Mouse (Mus musculus) heart, adult 9 months (tissue): Measurements from ENCODE around the gene Gm7137.
"Not testable (repeated sequence)": the region's sequence is repeated elsewhere in the genome, so short reads cannot be mapped to it uniquely, and the experiment has no call there.

ENCODE experiments used
- DNase-seq, 2 experiments: peaks; one replicate each; pipeline ENCODE4 v3.0.0; 2022; ENCODE audit warnings: low spot score in 2 of 2

The Gm7137 gene

GRCm38 (mm10) chr10:77752312-77752711 is 35.7 kb downstream of the Gm7137 start:
- not testable (repeated sequence) for DNase-seq

- DNase-seq: not testable (repeated sequence)
Measured at GRCm38 (mm10) chr10:77751254-77751653, 36.7 kb downstream of the Gm7137 start, which contains the start of gene Gm9736. TSS of gene Gm9736 (minus strand) at chr10:77751354.

DNA sequence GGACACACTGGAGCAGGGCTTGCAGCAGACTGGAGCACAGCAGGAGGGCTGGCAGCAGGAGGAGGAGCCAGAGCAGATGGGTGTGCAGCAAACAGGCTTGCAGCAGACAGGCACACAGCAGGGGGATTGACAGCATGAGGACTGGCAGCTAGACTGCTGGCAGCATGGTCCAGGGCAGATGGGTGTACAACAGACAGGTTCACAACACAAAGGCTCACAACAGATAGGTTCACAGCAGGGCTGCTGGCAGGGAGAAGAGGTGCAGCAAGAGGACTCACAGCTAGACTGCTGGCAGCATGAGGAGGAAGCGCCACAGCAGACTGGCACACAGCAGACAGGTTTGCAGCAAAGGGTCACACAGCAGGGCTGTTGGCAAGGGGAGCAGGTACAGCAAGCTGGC is 37.3 kb downstream of the Gm7137 start:
- DNase-seq: not testable (repeated sequence)

- not testable (repeated sequence) for DNase-seq
Measured at GRCm38 (mm10) chr10:77741924-77742688, 45.9 kb downstream of the Gm7137 start, which contains the start of gene Gm18596. TSS of gene Gm18596 (minus strand) at chr10:77742638.

DNA sequence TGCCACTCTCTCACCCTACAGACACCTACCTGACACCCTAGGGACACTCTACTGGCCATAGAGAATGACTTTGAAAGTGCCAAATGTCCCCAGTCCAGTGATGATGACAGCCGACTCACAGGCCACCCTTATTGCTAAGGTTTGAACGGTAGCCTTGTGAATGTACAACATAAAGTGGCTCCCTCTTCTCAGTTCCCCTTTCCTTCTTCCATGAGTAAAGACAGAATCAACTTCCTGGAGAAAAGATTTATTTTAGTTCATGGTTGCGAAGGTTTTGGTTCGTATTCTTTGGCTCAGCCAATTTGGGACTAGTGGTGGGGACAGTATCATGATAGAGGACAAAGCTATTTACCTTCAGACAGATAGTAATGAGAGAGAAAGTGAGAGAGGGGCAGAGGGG is 49.1 kb downstream of the Gm7137 start:
- no peak for DNase-seq
